Mouse (Mus musculus) myocyte (in vitro differentiated cells): ENCODE measurements around the gene Fam161b.

Experiments
- CEBPB ChIP-seq: IDR thresholded peaks from 2 replicates; pipeline ENCODE4 v1.6.1; 2011; ENCODE audit warnings: mild to moderate bottlenecking, moderate library complexity; ENCODE audit not compliant: poor library complexity, insufficient read depth, severe bottlenecking
- E2F4 ChIP-seq: IDR thresholded peaks from one replicate; pipeline ENCODE4 v1.6.1; 2011; ENCODE audit warnings: mild to moderate bottlenecking, control low read depth, moderate library complexity; ENCODE audit not compliant: insufficient read depth
- MAX ChIP-seq: IDR thresholded peaks from one replicate; pipeline ENCODE4 v1.6.1; 2011; ENCODE audit warnings: low read depth, mild to moderate bottlenecking, control low read depth
- MYOG ChIP-seq, 3 experiments: IDR thresholded peaks; one replicate each; pipeline ENCODE4 v1.6.1; 2011; ENCODE audit warnings: control low read depth in 2 of 3, low read depth in 2 of 3, mild to moderate bottlenecking in 2 of 3; ENCODE audit not compliant: insufficient read length in 2 of 3, control insufficient read depth in 1 of 3, insufficient read depth in 1 of 3
- POLR2A ChIP-seq: IDR thresholded peaks from one replicate; pipeline ENCODE4 v1.6.1; 2011; ENCODE audit warnings: low read depth, mild to moderate bottlenecking, control low read depth, moderate library complexity; ENCODE audit not compliant: insufficient read length
- POLR2AphosphoS2 ChIP-seq: IDR thresholded peaks from one replicate; pipeline ENCODE4 v1.6.1; 2011; ENCODE audit warnings: low read depth, control low read depth; ENCODE audit not compliant: insufficient read length
- SRF ChIP-seq: IDR thresholded peaks from one replicate; pipeline ENCODE4 v1.6.1; 2011; ENCODE audit warnings: low read depth; ENCODE audit not compliant: control insufficient read depth, insufficient read length
- TCF12 ChIP-seq: IDR thresholded peaks from one replicate; pipeline ENCODE4 v1.6.1; 2011; ENCODE audit warnings: mild to moderate bottlenecking, control low read depth; ENCODE audit not compliant: poor library complexity, insufficient read depth, severe bottlenecking
- TCF3 ChIP-seq: IDR thresholded peaks from one replicate; pipeline ENCODE4 v1.6.1; 2011; ENCODE audit warnings: low read depth, control low read depth; ENCODE audit not compliant: insufficient read length
- USF1 ChIP-seq: IDR thresholded peaks from one replicate; pipeline ENCODE4 v1.6.1; 2011; ENCODE audit warnings: low read depth, mild to moderate bottlenecking, control low read depth, moderate library complexity

DNA sequence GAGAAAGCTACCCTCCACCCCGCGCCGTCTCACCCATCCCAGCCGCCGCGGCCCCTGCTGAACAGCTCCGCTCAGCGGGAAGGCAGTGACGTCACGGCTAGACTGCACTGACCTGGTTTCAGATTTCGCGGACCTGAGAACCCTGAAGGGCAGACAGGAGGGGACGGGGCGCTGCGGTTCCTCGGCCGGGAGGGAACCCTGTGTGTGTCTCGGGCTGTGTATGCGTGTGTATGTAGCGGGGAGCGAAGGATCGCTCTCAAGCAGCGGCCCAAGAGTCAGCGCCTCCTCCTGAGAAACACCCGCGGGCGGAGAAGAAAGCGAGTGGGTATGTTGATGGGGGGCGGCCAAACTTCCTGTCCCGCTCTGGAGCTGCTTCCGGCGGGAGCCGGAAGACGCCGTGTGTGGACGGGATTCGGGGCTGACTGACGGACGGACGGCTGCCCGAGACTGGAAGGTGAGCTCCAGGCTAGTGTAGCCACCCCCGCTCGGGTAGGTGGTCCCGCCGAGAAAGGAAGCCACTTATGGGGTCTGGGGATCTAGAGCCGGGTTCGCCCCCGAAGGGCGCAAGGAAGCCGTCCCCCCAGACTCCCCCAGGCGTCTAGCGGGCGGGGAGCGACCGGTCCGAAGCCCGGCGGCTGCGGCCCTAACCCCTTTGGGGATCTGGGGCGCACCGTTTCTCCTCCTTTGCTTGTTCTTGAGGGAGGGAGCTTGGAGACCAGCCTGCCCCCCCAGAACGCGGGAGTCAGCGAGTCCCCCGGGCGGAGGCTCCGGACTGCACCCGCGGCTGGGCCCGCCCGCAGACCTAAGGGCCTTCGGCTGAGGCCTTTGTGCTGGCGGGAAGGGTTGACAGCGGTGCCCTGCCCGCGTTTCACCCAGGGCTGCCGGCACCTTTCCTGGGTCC is 44.7 kb downstream of the Fam161b start, which contains the start of gene Zfp410:
- TF ChIP-seq POLR2A (peak; percentile 74), USF1 (no peak), E2F4 (peak; percentile 45), POLR2AphosphoS2 (peak; percentile 87), MAX (no peak), MYOG (IDR thresholded peaks at IDR 0.05; ENCODE audit: control insufficient read depth in 1 of 3, insufficient read depth in 1 of 3, insufficient read length in 2 of 3, low read depth in 2 of 3) (peak in 1 of 3 experiments; percentile 20), TCF12 (no peak), TCF3 (no peak), SRF (no peak), CEBPB (no peak)
